Mouse (Mus musculus): ENCODE data around the gene Rps6kb2.

The Rps6kb2 gene

GRCm38 (mm10) chr19:4194021-4194724 lies 31.0 kb upstream of the Rps6kb2 start:
- no peak for DNase-seq (ENCODE audit: low read depth, low spot score)
- Histone ChIP-seq H3K36me3 (ENCODE audit: control insufficient read depth, insufficient read depth, low read length, poor library complexity, severe bottlenecking) (peaks cover 28% of the 10 kb centered on the region), H3K27me3 (ENCODE audit: control insufficient read depth, insufficient read depth, low read length, poor library complexity, severe bottlenecking) (no peaks in the 10 kb centered on the region)

- H3K27me3 ChIP-seq (ENCODE audit: control insufficient read depth, insufficient read depth, low read length, poor library complexity, severe bottlenecking), result no peaks in the 10 kb centered on the region
- DNase-seq (ENCODE audit: low read depth, low spot score), result no peak
- H3K36me3 ChIP-seq (ENCODE audit: control insufficient read depth, insufficient read depth, low read length, poor library complexity, severe bottlenecking), result peaks cover 30% of the 10 kb centered on the region
Observed at GRCm38 (mm10) chr19:4193129-4193528, 30.0 kb upstream of the Rps6kb2 start.

GRCm38 (mm10) chr19:4192251-4192985 lies 29.3 kb upstream of the Rps6kb2 start:
- peaks cover 31% of the 10 kb centered on the region for H3K36me3 ChIP-seq (ENCODE audit: control insufficient read depth, insufficient read depth, low read length, poor library complexity, severe bottlenecking)
- no peak for DNase-seq (ENCODE audit: low read depth, low spot score)
- H3K27me3 ChIP-seq (ENCODE audit: control insufficient read depth, insufficient read depth, low read length, poor library complexity, severe bottlenecking), result no peaks in the 10 kb centered on the region

GRCm38 (mm10) chr19:4191528-4192250 lies 28.5 kb upstream of the Rps6kb2 start, which contains the start of gene Ppp1ca:
TSS of gene Ppp1ca (plus strand) at chr19:4192065.
- Histone ChIP-seq H3K36me3 (ENCODE audit: control insufficient read depth, insufficient read depth, low read length, poor library complexity, severe bottlenecking) (peaks cover 33% of the 10 kb centered on the region), H3K27me3 (ENCODE audit: control insufficient read depth, insufficient read depth, low read length, poor library complexity, severe bottlenecking) (no peaks in the 10 kb centered on the region)
- DNase-seq (ENCODE audit: low read depth, low spot score), result peak; percentile 97

- H3K27me3 ChIP-seq (ENCODE audit: control insufficient read depth, insufficient read depth, low read length, poor library complexity, severe bottlenecking), result no peaks in the 10 kb centered on the region
- DNase-seq (ENCODE audit: low read depth, low spot score), result peak; percentile 90
- peaks cover 33% of the 10 kb centered on the region for H3K36me3 ChIP-seq (ENCODE audit: control insufficient read depth, insufficient read depth, low read length, poor library complexity, severe bottlenecking)
Observed at GRCm38 (mm10) chr19:4190831-4191334, 27.7 kb upstream of the Rps6kb2 start, which contains the start of gene Tbc1d10c. TSS of gene Tbc1d10c (minus strand) at chr19:4191284.

- peaks cover 32% of the 10 kb centered on the region for H3K36me3 ChIP-seq (ENCODE audit: control insufficient read depth, insufficient read depth, low read length, poor library complexity, severe bottlenecking)
- DNase-seq (ENCODE audit: low read depth, low spot score), result no peak
Observed at GRCm38 (mm10) chr19:4189051-4189620, 26.0 kb upstream of the Rps6kb2 start.

GRCm38 (mm10) chr19:4187303-4187702 lies 24.1 kb upstream of the Rps6kb2 start:
- DNase-seq (ENCODE audit: low read depth, low spot score), result no peak
- peaks cover 41% of the 10 kb centered on the region for H3K36me3 ChIP-seq (ENCODE audit: control insufficient read depth, insufficient read depth, low read length, poor library complexity, severe bottlenecking)
- H3K27me3 ChIP-seq (ENCODE audit: control insufficient read depth, insufficient read depth, low read length, poor library complexity, severe bottlenecking), result no peaks in the 10 kb centered on the region

More at GRCm38 (mm10) chr19:4189051-4189620, 26.0 kb upstream of the Rps6kb2 start:
- no peaks in the 10 kb centered on the region for H3K27me3 ChIP-seq (ENCODE audit: control insufficient read depth, insufficient read depth, low read length, poor library complexity, severe bottlenecking)

GRCm38 (mm10) chr19:4184976-4185975 lies 22.1 kb upstream of the Rps6kb2 start:
- peak; percentile 78 for DNase-seq (ENCODE audit: low read depth, low spot score)
- H3K27me3 ChIP-seq (ENCODE audit: control insufficient read depth, insufficient read depth, low read length, poor library complexity, severe bottlenecking), result no peaks in the 10 kb centered on the region
- H3K36me3 ChIP-seq (ENCODE audit: control insufficient read depth, insufficient read depth, low read length, poor library complexity, severe bottlenecking), result peaks cover 42% of the 10 kb centered on the region

- no peak for DNase-seq (ENCODE audit: low read depth, low spot score)
- Histone ChIP-seq H3K36me3 (ENCODE audit: control insufficient read depth, insufficient read depth, low read length, poor library complexity, severe bottlenecking) (peaks cover 39% of the 10 kb centered on the region), H3K27me3 (ENCODE audit: control insufficient read depth, insufficient read depth, low read length, poor library complexity, severe bottlenecking) (no peaks in the 10 kb centered on the region)
Observed at GRCm38 (mm10) chr19:4183689-4184088, 20.5 kb upstream of the Rps6kb2 start.

GRCm38 (mm10) chr19:4181892-4182291 lies 18.7 kb upstream of the Rps6kb2 start:
- peak; percentile 91 for DNase-seq (ENCODE audit: low read depth, low spot score)
- H3K27me3 ChIP-seq (ENCODE audit: control insufficient read depth, insufficient read depth, low read length, poor library complexity, severe bottlenecking), result no peaks in the 10 kb centered on the region
- H3K36me3 ChIP-seq (ENCODE audit: control insufficient read depth, insufficient read depth, low read length, poor library complexity, severe bottlenecking), result peaks cover 36% of the 10 kb centered on the region

GRCm38 (mm10) chr19:4180411-4180810 lies 17.3 kb upstream of the Rps6kb2 start:
- DNase-seq (ENCODE audit: low read depth, low spot score), result no peak
- H3K27me3 ChIP-seq (ENCODE audit: control insufficient read depth, insufficient read depth, low read length, poor library complexity, severe bottlenecking), result no peaks in the 10 kb centered on the region
- H3K36me3 ChIP-seq (ENCODE audit: control insufficient read depth, insufficient read depth, low read length, poor library complexity, severe bottlenecking), result peaks cover 34% of the 10 kb centered on the region

- no peak for DNase-seq (ENCODE audit: low read depth, low spot score)
- Histone ChIP-seq H3K27me3 (ENCODE audit: control insufficient read depth, insufficient read depth, low read length, poor library complexity, severe bottlenecking) (no peaks in the 10 kb centered on the region), H3K36me3 (ENCODE audit: control insufficient read depth, insufficient read depth, low read length, poor library complexity, severe bottlenecking) (peaks cover 13% of the 10 kb centered on the region)
Observed at GRCm38 (mm10) chr19:4175368-4175947, 12.3 kb upstream of the Rps6kb2 start, which contains the start of gene Carns1. TSS of gene Carns1 (minus strand) at chr19:4175479.

- Histone ChIP-seq H3K27me3 (ENCODE audit: control insufficient read depth, insufficient read depth, low read length, poor library complexity, severe bottlenecking) (no peaks in the 10 kb centered on the region), H3K36me3 (ENCODE audit: control insufficient read depth, insufficient read depth, low read length, poor library complexity, severe bottlenecking) (peaks cover 8% of the 10 kb centered on the region)
- no peak for DNase-seq (ENCODE audit: low read depth, low spot score)
Observed at GRCm38 (mm10) chr19:4172925-4173324, 9.8 kb upstream of the Rps6kb2 start.
